Mouse (Mus musculus): ENCODE results near the gene Il23a. TPM values are rescaled to one million over a fixed set of nuclear protein-coding genes. Genes with fewer than 3 reads are reported as not detected.

Il23a gene
- polyA plus RNA-seq, 1 experiment from 2014 or later = 0.15 TPM

DNA sequence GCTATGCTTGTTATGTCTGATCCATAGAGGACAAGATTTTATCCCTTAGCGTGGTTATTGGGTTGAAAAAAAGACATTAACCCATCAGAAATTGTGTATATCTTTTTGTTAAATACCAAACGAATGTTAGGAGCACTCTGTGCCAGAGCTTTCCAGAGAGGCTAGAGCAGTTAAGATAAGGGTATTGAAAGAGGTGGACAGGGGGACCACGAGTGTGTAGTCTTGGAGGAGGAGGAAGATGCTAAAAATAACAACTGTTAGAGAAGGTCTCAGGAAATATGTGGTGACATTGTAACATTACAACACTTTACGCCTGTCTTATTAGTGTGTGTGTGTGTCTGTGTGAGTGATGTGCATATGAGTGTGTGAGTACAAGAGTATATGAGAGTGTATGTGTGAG, 12.3 kb upstream of the Il23a start:
- Histone ChIP-seq H3K27me3 (ENCODE audit: insufficient read depth, low read length) (no peaks in the 10 kb centered on the region), H3K36me3 (ENCODE audit: insufficient read depth, low read length) (peaks cover 69% of the 10 kb centered on the region)
- 78% methylated on average over 4 of the region's 4 CpGs for WGBS

DNA sequence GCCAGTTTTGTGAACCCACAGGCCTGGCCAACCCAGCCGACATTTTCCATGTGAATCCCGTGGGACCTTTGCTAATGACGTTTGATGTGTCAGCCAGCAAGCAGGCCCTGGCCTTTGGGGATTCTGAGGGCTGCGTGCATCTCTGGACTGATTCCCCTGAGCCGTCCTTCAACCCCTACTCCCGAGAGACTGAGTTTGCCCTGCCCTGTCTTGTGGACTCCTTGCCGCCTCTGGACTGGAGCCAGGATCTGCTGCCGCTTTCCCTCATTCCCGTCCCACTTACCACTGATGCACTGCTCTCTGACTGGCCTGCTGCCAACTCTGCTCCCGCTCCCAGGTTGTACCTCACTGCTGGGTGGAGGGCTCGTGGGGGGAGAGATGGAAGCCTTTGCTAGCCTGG, 11.6 kb upstream of the Il23a start:
- H3K4me3 ChIP-seq (ENCODE audit: low read length) = no peak overlapping the region
- H3K27me3 ChIP-seq (ENCODE audit: insufficient read depth, low read length) = no peaks in the 10 kb centered on the region
- H3K9me3 ChIP-seq (ENCODE audit: low read length) = no peaks in the 10 kb centered on the region
- H3K4me1 ChIP-seq (ENCODE audit: insufficient read depth, low read length) = no peaks in the 10 kb centered on the region; the same call in 1 of the 2 replicates
- no peak overlapping the region for H3K4me2 ChIP-seq (replicated peaks; ENCODE audit: low read depth, low read length)
- peak; percentile 23; the same call in 1 of the 2 replicates for ATAC-seq (ENCODE audit: low FRiP score, low TSS enrichment)
- no peak overlapping the region for H3K27ac ChIP-seq (ENCODE audit: low read length)
- 60% methylated on average over 11 of the region's 11 CpGs for WGBS
- peaks cover 63% of the 10 kb centered on the region for H3K36me3 ChIP-seq (ENCODE audit: insufficient read depth, low read length)
- no peak overlapping the region for H3K9ac ChIP-seq (replicated peaks; ENCODE audit: low read length)

More for the DNA sequence above, 12.3 kb upstream of the Il23a start:
- H3K9me3 ChIP-seq (ENCODE audit: low read length) = no peaks in the 10 kb centered on the region
- ATAC-seq (ENCODE audit: low FRiP score, low TSS enrichment) = no peak
- no peak overlapping the region for H3K9ac ChIP-seq (replicated peaks; ENCODE audit: low read length)
- no peak overlapping the region for H3K27ac ChIP-seq (ENCODE audit: low read length)
- H3K4me1 ChIP-seq (ENCODE audit: insufficient read depth, low read length) = no peaks in the 10 kb centered on the region; the same call in 1 of the 2 replicates
- no peak overlapping the region for H3K4me3 ChIP-seq (ENCODE audit: low read length)
- H3K4me2 ChIP-seq (replicated peaks; ENCODE audit: low read depth, low read length) = no peak overlapping the region

DNA sequence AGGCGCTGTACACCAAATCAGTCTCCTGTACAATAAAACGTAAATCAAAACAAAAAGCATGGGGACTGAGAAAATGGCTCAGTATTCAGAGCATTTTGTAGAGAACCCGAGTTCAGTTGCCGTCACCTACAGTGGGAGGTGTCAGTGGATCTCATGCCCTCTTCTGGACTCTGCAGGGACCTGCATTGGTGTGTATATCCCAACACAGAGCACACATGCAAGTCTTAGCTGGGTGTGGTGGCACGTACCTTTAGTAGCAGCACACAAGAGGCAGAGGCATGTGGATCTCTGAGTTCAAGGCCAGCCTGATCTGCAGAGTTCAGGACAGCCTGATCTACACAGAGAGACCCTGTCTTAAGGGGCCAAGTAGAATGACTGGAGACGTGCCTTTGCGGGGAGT, 11.1 kb upstream of the Il23a start:
- Histone ChIP-seq H3K27me3 (ENCODE audit: insufficient read depth, low read length) (no peaks in the 10 kb centered on the region), H3K4me2 (replicated peaks; ENCODE audit: low read depth, low read length) (no peak overlapping the region), H3K27ac (ENCODE audit: low read length) (no peak overlapping the region), H3K4me3 (ENCODE audit: low read length) (no peak overlapping the region), H3K4me1 (ENCODE audit: insufficient read depth, low read length) (no peaks in the 10 kb centered on the region; the same call in 1 of the 2 replicates), H3K36me3 (ENCODE audit: insufficient read depth, low read length) (peaks cover 57% of the 10 kb centered on the region), H3K9ac (replicated peaks; ENCODE audit: low read length) (no peak overlapping the region), H3K9me3 (ENCODE audit: low read length) (no peaks in the 10 kb centered on the region)
- WGBS = 81% methylated on average over 7 of the region's 7 CpGs
- no peak for ATAC-seq (ENCODE audit: low FRiP score, low TSS enrichment)

DNA sequence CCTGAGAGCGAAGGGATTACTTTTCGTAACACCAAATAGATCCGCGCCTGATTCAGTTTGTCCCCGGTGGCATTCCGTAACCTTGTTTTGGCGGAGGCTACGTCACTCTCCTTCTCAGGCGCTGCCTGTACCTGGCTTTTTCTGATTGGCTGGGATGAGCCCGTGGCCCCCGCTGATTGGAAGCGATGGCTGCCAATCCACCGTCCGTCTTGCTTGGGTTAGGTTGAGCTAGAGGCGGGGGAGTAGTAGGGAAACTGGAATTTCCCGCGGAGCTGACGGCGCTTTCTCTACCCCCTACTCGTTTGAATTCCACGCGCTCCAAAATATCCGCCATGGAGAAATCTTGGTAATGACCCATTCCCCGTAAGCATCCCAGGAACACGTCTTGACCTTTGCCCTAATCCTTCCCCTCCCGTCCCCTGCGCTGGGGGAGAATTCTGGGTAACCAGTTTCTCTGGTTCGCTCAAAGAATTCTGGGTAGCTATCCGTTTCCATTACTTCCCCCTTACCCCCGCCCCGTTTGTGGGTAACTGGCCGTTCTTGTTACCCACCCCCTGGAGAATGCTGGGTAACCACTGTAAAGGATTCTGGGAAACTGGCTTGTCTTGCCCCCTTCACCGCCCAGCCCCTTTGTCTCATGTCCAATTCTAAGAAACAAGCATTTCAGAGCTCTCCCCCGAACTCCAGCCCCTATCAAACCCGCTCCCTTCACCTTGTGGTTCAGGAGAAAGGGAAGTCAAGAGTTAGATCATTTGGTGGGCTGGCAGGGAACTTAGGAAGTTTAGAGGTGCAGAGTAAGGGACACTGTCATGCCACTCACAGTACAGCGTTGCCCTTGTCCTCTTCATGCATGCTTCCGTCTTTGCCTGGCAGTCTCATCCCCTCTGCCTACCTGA, 4.8 kb upstream of the Il23a start, which contains the start of gene Pan2:
Gene Pan2, plus strand, starts transcription at position 210 of the 896 bp plus-strand sequence.
- H3K27me3 ChIP-seq (ENCODE audit: insufficient read depth, low read length) = no peaks in the 10 kb centered on the region
- ATAC-seq (ENCODE audit: low FRiP score, low TSS enrichment) = peak; percentile 99
- peak within 1 kb of the TSS; percentile 96 for H3K27ac ChIP-seq (ENCODE audit: low read length)
- H3K9me3 ChIP-seq (ENCODE audit: low read length) = no peaks in the 10 kb centered on the region
- H3K4me3 ChIP-seq (ENCODE audit: low read length) = peak within 1 kb of the TSS; percentile 69
- peak within 1 kb of the TSS; percentile 76 for H3K4me2 ChIP-seq (replicated peaks; ENCODE audit: low read depth, low read length)
- H3K9ac ChIP-seq (replicated peaks; ENCODE audit: low read length) = peak within 1 kb of the TSS; percentile 91
- H3K4me1 ChIP-seq (ENCODE audit: insufficient read depth, low read length) = peaks cover 16% of the 10 kb centered on the region
- WGBS = 1% methylated on average over 37 of the region's 37 CpGs
- H3K36me3 ChIP-seq (ENCODE audit: insufficient read depth, low read length) = peaks cover 10% of the 10 kb centered on the region; the same call in 1 of the 2 replicates

DNA sequence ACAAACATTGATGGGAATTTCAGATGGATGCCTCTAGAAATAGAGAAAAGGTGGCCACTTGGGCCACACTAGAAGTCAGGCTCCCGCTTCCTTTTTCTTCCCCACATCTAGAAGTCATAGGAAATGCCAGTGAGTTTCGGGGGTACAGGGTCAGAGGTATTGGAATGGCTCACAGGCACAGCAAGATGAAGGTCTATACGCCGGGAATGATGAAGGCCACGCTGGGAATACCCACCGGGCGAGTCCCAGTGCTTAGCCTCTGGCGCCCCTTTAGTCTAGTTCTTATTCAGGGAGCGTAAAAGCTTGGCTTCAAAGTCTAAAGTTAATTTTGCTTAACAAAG, 4.2 kb upstream of the Il23a start:
- peak overlapping the region; percentile 96 for H3K27ac ChIP-seq (ENCODE audit: low read length)
- H3K4me2 ChIP-seq (replicated peaks; ENCODE audit: low read depth, low read length) = peak overlapping the region; percentile 76
- peaks cover 7% of the 10 kb centered on the region; the same call in 1 of the 2 replicates for H3K36me3 ChIP-seq (ENCODE audit: insufficient read depth, low read length)
- no peaks in the 10 kb centered on the region for H3K9me3 ChIP-seq (ENCODE audit: low read length)
- H3K4me1 ChIP-seq (ENCODE audit: insufficient read depth, low read length) = peaks cover 16% of the 10 kb centered on the region
- ATAC-seq (ENCODE audit: low FRiP score, low TSS enrichment) = peak; percentile 50; the same call in 1 of the 2 replicates
- no peaks in the 10 kb centered on the region for H3K27me3 ChIP-seq (ENCODE audit: insufficient read depth, low read length)
- WGBS = 0% methylated on average over 9 of the region's 9 CpGs
- peak overlapping the region; percentile 91 for H3K9ac ChIP-seq (replicated peaks; ENCODE audit: low read length)
- peak overlapping the region; percentile 69 for H3K4me3 ChIP-seq (ENCODE audit: low read length)

DNA sequence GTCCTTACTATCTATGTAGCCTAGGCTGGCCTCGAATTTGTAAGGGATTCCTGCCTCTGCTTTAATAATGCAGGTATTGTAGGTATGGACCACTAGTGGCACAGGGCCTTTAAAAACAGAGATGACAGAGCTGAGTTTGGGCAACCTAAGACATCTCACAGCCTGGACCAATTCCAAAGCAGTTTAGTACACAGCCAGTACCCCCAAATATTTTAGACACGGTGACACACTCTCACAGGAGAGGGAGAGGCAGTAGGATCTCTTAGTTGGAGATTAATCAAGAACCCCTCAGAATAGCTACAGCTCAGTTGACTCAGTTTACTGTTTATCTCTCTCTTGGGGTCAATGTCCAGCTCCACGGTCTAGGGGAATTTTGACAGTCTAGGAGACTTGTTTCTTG, 3.8 kb upstream of the Il23a start:
- H3K9ac ChIP-seq (replicated peaks; ENCODE audit: low read length) = peak overlapping the region; percentile 91
- no peak for ATAC-seq (ENCODE audit: low FRiP score, low TSS enrichment)
- peaks cover 6% of the 10 kb centered on the region; the same call in 1 of the 2 replicates for H3K36me3 ChIP-seq (ENCODE audit: insufficient read depth, low read length)
- H3K27ac ChIP-seq (ENCODE audit: low read length) = peak overlapping the region; percentile 96
- H3K4me2 ChIP-seq (replicated peaks; ENCODE audit: low read depth, low read length) = peak overlapping the region; percentile 76
- peaks cover 16% of the 10 kb centered on the region for H3K4me1 ChIP-seq (ENCODE audit: insufficient read depth, low read length)
- H3K27me3 ChIP-seq (ENCODE audit: insufficient read depth, low read length) = no peaks in the 10 kb centered on the region
- no peaks in the 10 kb centered on the region for H3K9me3 ChIP-seq (ENCODE audit: low read length)
- 43% methylated on average over 3 of the region's 3 CpGs for WGBS
- H3K4me3 ChIP-seq (ENCODE audit: low read length) = peak overlapping the region; percentile 69

DNA sequence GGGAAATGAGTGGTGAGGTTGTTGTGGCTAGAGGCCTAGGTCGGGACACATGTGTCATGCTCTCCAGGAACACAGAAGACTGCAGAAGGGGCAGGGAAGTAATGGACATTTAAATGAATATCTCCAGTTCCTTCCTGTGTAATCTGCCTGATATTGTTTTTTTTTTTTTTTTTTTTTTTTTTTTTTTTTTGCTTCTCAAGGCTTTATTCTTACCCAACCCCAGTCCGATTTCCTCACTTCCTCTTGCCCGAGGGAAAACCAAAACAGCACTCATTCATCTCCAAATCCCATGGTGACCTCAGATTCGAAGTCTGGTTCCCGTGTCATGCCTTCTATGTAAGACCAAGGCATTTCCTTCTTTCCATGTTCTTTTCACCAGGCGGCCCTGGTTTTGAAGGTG, 309 bp downstream of the Il23a start:
- H3K4me2 ChIP-seq (replicated peaks; ENCODE audit: low read depth, low read length) = no peak overlapping the region
- no peak overlapping the region for H3K4me3 ChIP-seq (ENCODE audit: low read length)
- H3K9me3 ChIP-seq (ENCODE audit: low read length) = no peaks in the 10 kb centered on the region
- H3K4me1 ChIP-seq (ENCODE audit: insufficient read depth, low read length) = peaks cover 6% of the 10 kb centered on the region; the same call in 1 of the 2 replicates
- H3K27ac ChIP-seq (ENCODE audit: low read length) = no peak overlapping the region
- ATAC-seq (ENCODE audit: low FRiP score, low TSS enrichment) = no peak
- no peaks in the 10 kb centered on the region for H3K27me3 ChIP-seq (ENCODE audit: insufficient read depth, low read length)
- H3K9ac ChIP-seq (replicated peaks; ENCODE audit: low read length) = peak overlapping the region; percentile 49; the same call in 1 of the 2 replicates
- H3K36me3 ChIP-seq (ENCODE audit: insufficient read depth, low read length) = no peaks in the 10 kb centered on the region
- 73% methylated on average over 6 of the region's 6 CpGs for WGBS

DNA sequence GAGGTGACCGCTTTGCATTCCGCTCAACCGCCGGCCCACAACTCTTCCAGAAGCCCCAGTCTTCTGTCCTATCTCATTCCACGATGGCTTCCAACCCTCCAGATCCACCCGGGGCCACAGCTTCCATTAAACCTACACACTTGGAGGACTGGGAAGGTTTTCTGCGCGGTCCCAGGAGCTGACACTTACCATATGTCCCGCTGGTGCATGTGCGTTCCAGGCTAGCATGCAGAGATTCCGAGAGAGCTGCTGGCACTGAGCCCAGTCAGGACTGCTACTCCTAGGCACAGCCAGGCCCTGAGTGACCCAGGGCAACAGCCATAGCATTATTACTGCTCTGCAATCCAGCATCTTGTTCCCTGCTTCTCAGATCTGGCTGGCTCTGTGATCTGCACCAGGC, 930 bp downstream of the Il23a start:
- no peaks in the 10 kb centered on the region for H3K36me3 ChIP-seq (ENCODE audit: insufficient read depth, low read length)
- 70% methylated on average over 11 of the region's 11 CpGs for WGBS
- H3K4me2 ChIP-seq (replicated peaks; ENCODE audit: low read depth, low read length) = no peak overlapping the region
- ATAC-seq (ENCODE audit: low FRiP score, low TSS enrichment) = 0 out of 2 replicates have a peak, but pooled peaks have one; percentile 20
- H3K9ac ChIP-seq (replicated peaks; ENCODE audit: low read length) = peak overlapping the region; percentile 49; the same call in 1 of the 2 replicates
- no peaks in the 10 kb centered on the region for H3K9me3 ChIP-seq (ENCODE audit: low read length)
- peak overlapping the region; percentile 35; the same call in 1 of the 2 replicates for H3K27ac ChIP-seq (ENCODE audit: low read length)
- no peaks in the 10 kb centered on the region for H3K27me3 ChIP-seq (ENCODE audit: insufficient read depth, low read length)
- H3K4me1 ChIP-seq (ENCODE audit: insufficient read depth, low read length) = peaks cover 6% of the 10 kb centered on the region; the same call in 1 of the 2 replicates
- H3K4me3 ChIP-seq (ENCODE audit: low read length) = no peak overlapping the region

DNA sequence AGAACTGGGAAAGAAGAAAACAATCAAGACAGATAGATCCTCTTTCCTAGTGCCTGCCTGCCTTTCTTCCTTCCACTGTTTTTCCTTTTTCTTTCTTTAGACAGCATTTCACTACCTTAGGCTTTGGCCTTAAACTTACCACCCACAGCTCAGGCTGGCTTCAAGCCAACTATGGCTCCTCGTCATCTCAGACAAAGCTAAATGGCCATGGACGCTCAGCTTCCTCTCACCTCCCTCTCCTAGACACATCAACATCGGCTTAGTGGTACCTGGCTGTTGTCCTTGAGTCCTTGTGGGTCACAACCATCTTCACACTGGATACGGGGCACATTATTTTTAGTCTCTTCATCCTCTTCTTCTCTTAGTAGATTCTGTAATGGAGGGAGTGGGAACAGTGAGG, 1.3 kb downstream of the Il23a start:
- H3K9me3 ChIP-seq (ENCODE audit: low read length) = no peaks in the 10 kb centered on the region
- no peak for ATAC-seq (ENCODE audit: low FRiP score, low TSS enrichment)
- H3K9ac ChIP-seq (replicated peaks; ENCODE audit: low read length) = 0 out of 2 replicates have a peak overlapping the region, but pooled peaks have one; percentile 49
- no peak overlapping the region for H3K4me2 ChIP-seq (replicated peaks; ENCODE audit: low read depth, low read length)
- 73% methylated on average over 4 of the region's 4 CpGs for WGBS
- peak overlapping the region; percentile 35; the same call in 1 of the 2 replicates for H3K27ac ChIP-seq (ENCODE audit: low read length)
- 0 out of 2 replicates have a peak, but pooled peaks cover 3% of the 10 kb centered on the region for H3K36me3 ChIP-seq (ENCODE audit: insufficient read depth, low read length)
- no peak overlapping the region for H3K4me3 ChIP-seq (ENCODE audit: low read length)
- no peaks in the 10 kb centered on the region for H3K27me3 ChIP-seq (ENCODE audit: insufficient read depth, low read length)
- H3K4me1 ChIP-seq (ENCODE audit: insufficient read depth, low read length) = peaks cover 2% of the 10 kb centered on the region; the same call in 1 of the 2 replicates
